Mouse (Mus musculus) intestine, postnatal 0 days (tissue): ENCODE data around the gene Spp2. TPM values are rescaled to one million over a fixed set of nuclear protein-coding genes. Genes with fewer than 3 reads are reported as not detected.

Source experiments
- ATAC-seq: fragments of 200-750 bp; cut with Nextera tagmentation; 2 replicates; pipeline ENCODE4 v1.8.0; 2017; ENCODE audit warnings: mild to moderate bottlenecking, moderate TSS enrichment, moderate library complexity
- H3K27ac ChIP-seq: fragments of 300-500 bp; sonication (generic); 2 replicates; pipeline ENCODE4 v1.5.1; 2014; ENCODE audit warnings: mild to moderate bottlenecking, low read depth, low read length, moderate library complexity
- H3K27me3 ChIP-seq: fragments of 300-500 bp; sonication (generic); replicated peaks from 2 replicates; pipeline ENCODE4 v1.6.1; 2014; ENCODE audit warnings: low read length, mixed read lengths; ENCODE audit not compliant: control insufficient read depth, insufficient read depth
- H3K36me3 ChIP-seq: fragments of 300-500 bp; sonication (generic); 2 replicates; pipeline ENCODE4 v1.6.1; 2014; ENCODE audit warnings: mild to moderate bottlenecking, moderate library complexity; ENCODE audit not compliant: control insufficient read depth, insufficient read depth
- H3K4me1 ChIP-seq: fragments of 300-500 bp; sonication (generic); replicated peaks from 2 replicates; pipeline ENCODE4 v1.6.1; 2014; ENCODE audit warnings: antibody characterized with exemption, low read length, mixed read lengths; ENCODE audit not compliant: control insufficient read depth, insufficient read depth
- H3K4me2 ChIP-seq: fragments of 300-500 bp; sonication (generic); replicated peaks from 2 replicates; pipeline ENCODE4 v1.6.1; 2014; ENCODE audit warnings: low read depth, mild to moderate bottlenecking, moderate library complexity
- H3K4me3 ChIP-seq: fragments of 300-500 bp; sonication (generic); 2 replicates; pipeline ENCODE4 v1.5.1; 2014; ENCODE audit warnings: low read depth, low read length
- H3K9ac ChIP-seq: fragments of 300-500 bp; sonication (generic); 2 replicates; pipeline ENCODE4 v1.6.1; 2014; ENCODE audit warnings: mild to moderate bottlenecking, low read depth, low read length
- H3K9me3 ChIP-seq: fragments of 300-500 bp; sonication (generic); 2 replicates; pipeline ENCODE4 v1.6.1; 2016; ENCODE audit warnings: mixed run types; ENCODE audit not compliant: control insufficient read depth
- CTCF ChIP-seq: sonication (generic); IDR thresholded peaks from 2 replicates; pipeline ENCODE4 v1.5.1; 2016; ENCODE audit warnings: low read depth, mild to moderate bottlenecking, control low read depth, antibody characterized with exemption, moderate library complexity
- WGBS: fragments of 180-500 bp; shearing (Covaris S2); extraction: QIAGEN DNeasy Blood & Tissue Kit; methylation state at CpG from one replicate; pipeline ENCODE4 v1.1.7; 2014; 5-methylcytosine and 5-hydroxymethylcytosine counted together
- polyA plus RNA-seq: library from polyadenylated mRNA; unstranded; fragments of >200 nt; fragmentation: Nextera tagmentation; extraction: Ambion mirVana; gene quantifications from 2 replicates; pipeline ENCODE4 v1.2.1, GENCODE M21; 2015

Gene Spp2
- polyA plus RNA-seq, 1 experiment from 2014 or later: 121 TPM

- no peak overlapping the region for H3K27ac ChIP-seq
- no peaks in the 10 kb centered on the region for H3K9me3 ChIP-seq
- TF ChIP-seq CTCF: no peak
- no peak overlapping the region for H3K4me3 ChIP-seq
- H3K4me1 ChIP-seq: no peaks in the 10 kb centered on the region
- no peaks in the 10 kb centered on the region for H3K36me3 ChIP-seq
- no peak overlapping the region for H3K9ac ChIP-seq
- ATAC-seq: no peak
- no peaks in the 10 kb centered on the region for H3K27me3 ChIP-seq
- WGBS: 56% methylated on average over 3 of the region's 3 CpGs
- no peak overlapping the region for H3K4me2 ChIP-seq
Observed at GRCm38 (mm10) chr1:88454703-88455102, 47.9 kb downstream of the Spp2 start.

- Histone ChIP-seq H3K4me2 (no peak overlapping the region), H3K9ac (no peak overlapping the region), H3K4me1 (no peaks in the 10 kb centered on the region), H3K4me3 (no peak overlapping the region), H3K27ac (no peak overlapping the region), H3K27me3 (no peaks in the 10 kb centered on the region), H3K36me3 (no peaks in the 10 kb centered on the region), H3K9me3 (no peaks in the 10 kb centered on the region)
- ATAC-seq: no peak
- no peak for TF ChIP-seq CTCF
- WGBS: 79% methylated on average over 3 of the region's 3 CpGs
Observed at GRCm38 (mm10) chr1:88455761-88456160, 49.0 kb downstream of the Spp2 start.

- Histone ChIP-seq H3K27ac (no peak overlapping the region), H3K36me3 (no peaks in the 10 kb centered on the region), H3K27me3 (no peaks in the 10 kb centered on the region), H3K4me2 (no peak overlapping the region), H3K9me3 (no peaks in the 10 kb centered on the region), H3K4me3 (no peak overlapping the region), H3K4me1 (no peaks in the 10 kb centered on the region), H3K9ac (no peak overlapping the region)
- peak; percentile 92 for TF ChIP-seq CTCF
- no peak for ATAC-seq
- WGBS: 60% methylated on average over 14 of the region's 14 CpGs
Observed at GRCm38 (mm10) chr1:88456451-88457072, 49.8 kb downstream of the Spp2 start.

- H3K9me3 ChIP-seq: no peaks in the 10 kb centered on the region
- no peak overlapping the region for H3K9ac ChIP-seq
- no peak for ATAC-seq
- H3K4me2 ChIP-seq: no peak overlapping the region
- no peaks in the 10 kb centered on the region for H3K36me3 ChIP-seq
- no peaks in the 10 kb centered on the region for H3K4me1 ChIP-seq
- no peak overlapping the region for H3K4me3 ChIP-seq
- no peaks in the 10 kb centered on the region for H3K27me3 ChIP-seq
- no peak for TF ChIP-seq CTCF
- 87% methylated on average over 4 of the region's 4 CpGs for WGBS
- no peak overlapping the region for H3K27ac ChIP-seq
Observed at GRCm38 (mm10) chr1:88459196-88459595, 52.4 kb downstream of the Spp2 start.

GRCm38 (mm10) chr1:88459655-88460054, 52.9 kb downstream of the Spp2 start:
- Histone ChIP-seq H3K4me1 (no peaks in the 10 kb centered on the region), H3K9me3 (no peaks in the 10 kb centered on the region), H3K9ac (no peak overlapping the region), H3K27ac (no peak overlapping the region), H3K36me3 (no peaks in the 10 kb centered on the region), H3K4me3 (no peak overlapping the region), H3K4me2 (no peak overlapping the region), H3K27me3 (no peaks in the 10 kb centered on the region)
- ATAC-seq: no peak
- 92% methylated on average over 5 of the region's 5 CpGs for WGBS
- no peak for TF ChIP-seq CTCF

GRCm38 (mm10) chr1:88461096-88461495, 54.3 kb downstream of the Spp2 start:
- H3K27me3 ChIP-seq: no peaks in the 10 kb centered on the region
- H3K9me3 ChIP-seq: no peaks in the 10 kb centered on the region
- H3K4me3 ChIP-seq: no peak overlapping the region
- no peaks in the 10 kb centered on the region for H3K4me1 ChIP-seq
- H3K36me3 ChIP-seq: no peaks in the 10 kb centered on the region
- ATAC-seq: no peak
- no peak overlapping the region for H3K9ac ChIP-seq
- 14% methylated on average over 1 of the region's 1 CpGs for WGBS
- H3K27ac ChIP-seq: no peak overlapping the region
- H3K4me2 ChIP-seq: no peak overlapping the region
- no peak for TF ChIP-seq CTCF

- H3K27me3 ChIP-seq: no peaks in the 10 kb centered on the region
- no peak overlapping the region for H3K27ac ChIP-seq
- no peaks in the 10 kb centered on the region for H3K9me3 ChIP-seq
- no peak for ATAC-seq
- no peak for TF ChIP-seq CTCF
- no peaks in the 10 kb centered on the region for H3K36me3 ChIP-seq
- H3K4me2 ChIP-seq: no peak overlapping the region
- H3K9ac ChIP-seq: no peak overlapping the region
- H3K4me3 ChIP-seq: no peak overlapping the region
- WGBS: 40% methylated on average over 6 of the region's 6 CpGs
- H3K4me1 ChIP-seq: no peaks in the 10 kb centered on the region
Observed at GRCm38 (mm10) chr1:88462484-88462883, 55.7 kb downstream of the Spp2 start.
